Mouse (Mus musculus) B cell, adult (primary cell): ENCODE results near the gene Mrfap1. TPM values are rescaled to one million over a fixed set of nuclear protein-coding genes. Genes with fewer than 3 reads are reported as not detected.

Experiments
- total RNA-seq: library from RNA; stranded (reverse); gene quantifications from 4 replicates; pipeline ENCODE4 v1.2.4, GENCODE M21; 2023; ENCODE audit not compliant: inconsistent age

The Mrfap1 gene
- total RNA-seq: 144 to 166 TPM (median 146 TPM) in 4 replicates

GRCm38 (mm10) chr5:36796296-36797014 lies at the start of gene Mrfap1:
Gene Mrfap1 (minus strand): TSS chr5:36796772.

DNA sequence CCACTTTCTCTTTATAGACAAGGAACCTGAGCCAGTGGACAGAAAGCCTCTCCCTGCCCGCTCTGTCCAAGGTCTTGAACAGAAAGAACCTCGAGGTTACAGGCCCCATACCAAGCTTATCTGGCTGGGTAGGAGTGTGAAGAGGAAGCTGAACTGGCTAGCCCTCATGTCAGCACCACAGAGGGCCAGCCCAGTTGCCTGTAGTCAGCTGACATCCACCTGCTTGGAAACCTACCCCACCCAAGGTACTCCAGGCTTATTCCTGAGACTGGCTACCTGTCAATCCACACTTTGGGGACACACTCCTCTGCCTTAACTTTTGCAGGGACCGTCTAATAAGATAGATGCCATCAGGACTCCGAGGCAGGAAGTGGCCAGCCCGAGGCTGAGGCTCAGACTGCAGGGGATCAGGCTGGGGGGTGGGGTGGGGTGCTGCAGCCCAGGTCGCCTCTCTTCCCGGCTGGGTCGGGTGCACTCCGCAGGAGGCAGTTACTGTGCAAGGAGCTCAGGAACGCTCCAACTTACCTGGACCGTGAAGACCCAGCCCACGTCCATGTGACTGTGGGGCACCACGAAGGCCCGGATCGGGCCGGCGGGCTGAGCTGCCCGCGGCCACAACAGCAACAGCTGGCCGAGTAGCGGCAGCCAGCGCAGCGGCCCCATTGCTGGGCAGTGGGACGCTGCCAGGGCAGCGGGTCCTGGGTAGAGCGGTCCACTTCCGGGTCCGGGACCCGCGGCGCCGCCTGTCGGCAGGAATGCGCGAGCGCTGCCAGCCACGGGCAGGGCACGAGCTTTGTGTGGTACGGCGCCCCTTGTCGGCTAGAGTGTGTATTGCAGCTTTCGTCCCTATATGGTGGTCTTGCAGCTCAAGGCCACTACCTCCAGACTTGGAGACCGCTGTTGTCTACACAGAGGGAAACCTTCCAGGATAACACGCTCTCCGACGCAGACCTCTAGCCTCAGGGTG lies 33.6 kb upstream of the Mrfap1 start, which contains the start of gene Man2b2:
Gene Man2b2 (minus strand): TSS at position 741 of the 967 bp plus-strand sequence.

DNA sequence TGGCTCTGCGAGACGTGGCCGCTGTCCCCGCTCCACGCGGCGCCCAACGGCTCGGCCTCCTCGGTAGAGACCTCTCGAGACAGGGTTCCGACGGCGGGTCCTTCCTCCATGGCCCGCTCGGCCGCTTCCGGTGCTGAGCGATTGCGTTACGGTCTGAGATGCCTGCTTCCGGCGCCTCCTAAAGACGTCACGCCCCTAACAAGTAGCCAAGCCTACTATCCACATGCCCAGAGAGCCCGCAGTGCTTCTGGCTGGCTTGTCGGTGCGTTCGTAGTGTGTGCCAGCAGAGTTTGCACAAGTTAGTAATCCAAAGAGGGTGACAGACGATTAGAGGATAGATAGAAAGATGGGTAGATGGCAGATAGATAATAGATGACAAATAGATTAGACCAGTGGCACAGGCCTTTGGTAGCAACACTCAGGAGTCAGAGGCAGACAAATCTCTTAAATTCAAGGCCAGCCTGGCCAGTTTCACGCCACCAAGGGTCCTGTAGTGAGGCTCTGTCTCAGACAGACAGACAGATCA lies 48.0 kb downstream of the Mrfap1 start, which contains the start of gene Bloc1s4:
Gene Bloc1s4 (minus strand): TSS at position 115 of the 526 bp plus-strand sequence.

Other genes with a start within 250 kb of the Mrfap1 start
- gene Tbc1d14, start 203.5 kb downstream of the Mrfap1 start, total RNA-seq: 133 to 145 TPM (median 138 TPM) in 4 replicates
- gene D5Ertd579e, start 100.7 kb downstream of the Mrfap1 start, total RNA-seq: 34.3 to 37.9 TPM (median 35.6 TPM) in 4 replicates
- gene Bloc1s4, start 48.1 kb downstream of the Mrfap1 start, total RNA-seq: 24.4 to 27.5 TPM (median 24.8 TPM) in 4 replicates
- 53.6 to 59.8 TPM (median 57.4 TPM) in 4 replicates for gene Man2b2, start 33.9 kb upstream of the Mrfap1 start, total RNA-seq
- not detected in 4 replicates for gene Ppp2r2c, start 71.7 kb upstream of the Mrfap1 start, total RNA-seq
- gene Wfs1, start 192.4 kb upstream of the Mrfap1 start, total RNA-seq: 5.6 to 7.5 TPM (median 7.0 TPM) in 4 replicates